ENCODE assay signal across 10 mouse cellular contexts in the genomic region with DNA sequence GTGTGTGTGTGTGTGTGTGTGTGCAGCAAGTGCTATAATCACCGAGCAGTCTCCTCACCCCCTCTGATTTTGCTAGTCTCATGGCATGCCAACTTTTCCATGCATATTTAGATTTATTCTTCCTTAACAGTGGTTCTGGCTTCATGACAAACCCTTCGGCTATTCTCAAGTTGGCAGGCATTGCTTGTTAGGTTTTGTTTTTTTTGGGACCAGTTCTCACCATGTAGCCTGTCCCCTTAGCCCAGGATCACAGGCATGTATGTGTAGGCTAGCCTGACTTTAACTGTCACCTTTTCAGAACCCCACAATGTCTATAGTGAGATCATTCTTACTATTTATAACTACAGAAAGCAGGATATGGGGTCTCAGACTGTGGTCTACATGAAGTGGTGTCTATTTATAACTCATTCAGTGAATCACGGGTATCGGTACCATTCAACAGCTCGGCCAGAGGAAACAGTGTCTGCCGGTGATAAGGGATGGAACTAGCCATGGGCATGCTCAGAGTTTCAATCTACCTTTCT.
A peak's percentile ranks its signal among the peaks of the same experiment; 100 is the strongest.
DNase-seq lines count a peak whose midpoint lies in the region; ATAC-seq and TF ChIP-seq lines count a peak whose summit lies in the region.
"Had no signal": no experiment of that assay in that cellular context is flagged by ENCODE, and none has a peak within 500 bp of the region (broad histone marks: within the 10 kb centered on the region; RNA-seq: fewer than 3 reads in every experiment).

No protein-coding gene starts in this region.

- H3K4me3 ChIP-seq in heart, embryonic 15.5 days, result no peak overlapping the region
- H3K4me3 ChIP-seq in lung, embryonic 15.5 days, result no peak overlapping the region
- H3K4me3 ChIP-seq in lung, adult 2 months (replicated peaks; ENCODE audit: extremely low read depth, low read depth, low read length), result no peak overlapping the region
- no peak overlapping the region for H3K4me3 ChIP-seq in embryonic facial prominence, embryonic 15.5 days (replicated peaks)
- H3K4me3 ChIP-seq in stomach, postnatal 0 days (ENCODE audit: low read depth, low read length), result no peak overlapping the region

- peak overlapping the region; percentile 9; the same call in 1 of the 2 replicates for H3K4me2 ChIP-seq in heart, embryonic 15.5 days
- no peak overlapping the region for H3K4me2 ChIP-seq in lung, embryonic 15.5 days
- H3K4me2 ChIP-seq in embryonic facial prominence, embryonic 15.5 days (replicated peaks), result no peak overlapping the region
- no peak overlapping the region for H3K4me2 ChIP-seq in stomach, postnatal 0 days (replicated peaks; ENCODE audit: low read depth)

- no peaks in the 10 kb centered on the region for H3K36me3 ChIP-seq in heart, embryonic 15.5 days
- H3K36me3 ChIP-seq in lung, embryonic 15.5 days, result no peaks in the 10 kb centered on the region
- H3K36me3 ChIP-seq in embryonic facial prominence, embryonic 15.5 days, result no peaks in the 10 kb centered on the region
- H3K36me3 ChIP-seq in stomach, postnatal 0 days (ENCODE audit: control insufficient read depth, insufficient read depth, low read length), result no peaks in the 10 kb centered on the region

- no peak for TF ChIP-seq POLR2A in lung, adult 2 months (IDR thresholded peaks at IDR 0.05; ENCODE audit: borderline replicate concordance, extremely low read depth, low read depth, low read length)

- no peaks in the 10 kb centered on the region for H3K9me3 ChIP-seq in heart, embryonic 15.5 days (replicated peaks)
- no peaks in the 10 kb centered on the region for H3K9me3 ChIP-seq in lung, embryonic 15.5 days
- H3K9me3 ChIP-seq in embryonic facial prominence, embryonic 15.5 days (replicated peaks), result no peaks in the 10 kb centered on the region
- no peaks in the 10 kb centered on the region for H3K9me3 ChIP-seq in stomach, postnatal 0 days (ENCODE audit: control insufficient read depth, low read length)

- no peak for TF ChIP-seq EP300 in stomach, postnatal 0 days (optimal IDR thresholded peaks at IDR 0.05)

- H3K27me3 ChIP-seq in heart, embryonic 15.5 days, result no peaks in the 10 kb centered on the region
- H3K27me3 ChIP-seq in lung, embryonic 15.5 days, result no peaks in the 10 kb centered on the region
- H3K27me3 ChIP-seq in embryonic facial prominence, embryonic 15.5 days, result no peaks in the 10 kb centered on the region
- no peaks in the 10 kb centered on the region for H3K27me3 ChIP-seq in stomach, postnatal 0 days (ENCODE audit: control insufficient read depth, insufficient read depth, low read length)

- WGBS in heart, embryonic 15.5 days, result 15% methylated on average over 6 of the region's 6 CpGs
- WGBS in lung, embryonic 15.5 days, result 47% methylated on average over 6 of the region's 6 CpGs
- 15% methylated on average over 6 of the region's 6 CpGs for WGBS in lung, adult 2 months
- WGBS in embryonic facial prominence, embryonic 15.5 days, result 41% methylated on average over 6 of the region's 6 CpGs
- 57% methylated on average over 6 of the region's 6 CpGs for WGBS in stomach, postnatal 0 days

- ATAC-seq in heart, embryonic 15.5 days (replicated peaks; ENCODE audit: insufficient number of reproducible peaks, insufficient read depth, low FRiP score, low read depth), result peak; percentile 76
- ATAC-seq in lung, embryonic 15.5 days (ENCODE audit: borderline replicate concordance, extremely low read depth, low FRiP score, low TSS enrichment), result peak; percentile 28; the same call in 1 of the 2 replicates
- ATAC-seq in embryonic facial prominence, embryonic 15.5 days (ENCODE audit: insufficient number of reproducible peaks, low FRiP score, low TSS enrichment, low read depth), result 0 out of 2 replicates have a peak, but pooled peaks have one; percentile 27
- ATAC-seq in stomach, postnatal 0 days (ENCODE audit: low FRiP score, low TSS enrichment), result peak; percentile 7; the same call in 1 of the 2 replicates

- DNase-seq in heart, postnatal 14 days, result no peak
- DNase-seq in lung, adult 2 months, result no peak
- no peak for DNase-seq in stomach, postnatal 0 days (ENCODE audit: low spot score)
- DNase-seq in urinary bladder, postnatal 25 days (ENCODE audit: low spot score), result no peak
- DNase-seq in layer of hippocampus, postnatal 25 days (ENCODE audit: extremely low spot score in 1 of 2, low spot score in 1 of 2), result no peak
- DNase-seq: adrenal gland, postnatal 14 days; thymus, adult 18-20 months had no signal

- no peak overlapping the region for H3K9ac ChIP-seq in heart, embryonic 15.5 days
- H3K9ac ChIP-seq in lung, embryonic 15.5 days, result no peak overlapping the region
- no peak overlapping the region for H3K9ac ChIP-seq in embryonic facial prominence, embryonic 15.5 days
- H3K9ac ChIP-seq in stomach, postnatal 0 days (ENCODE audit: low read length), result no peak overlapping the region

- H3K4me1 ChIP-seq in heart, embryonic 15.5 days (replicated peaks), result peaks cover 38% of the 10 kb centered on the region
- H3K4me1 ChIP-seq in lung, embryonic 15.5 days, result peaks cover 27% of the 10 kb centered on the region; the same call in 1 of the 2 replicates
- no peaks in the 10 kb centered on the region; the same call in 1 of the 2 replicates for H3K4me1 ChIP-seq in lung, adult 2 months (ENCODE audit: control insufficient read depth, insufficient read depth, low read length)
- peaks cover 27% of the 10 kb centered on the region for H3K4me1 ChIP-seq in embryonic facial prominence, embryonic 15.5 days
- no peaks in the 10 kb centered on the region for H3K4me1 ChIP-seq in stomach, postnatal 0 days (replicated peaks; ENCODE audit: control insufficient read depth, insufficient read depth)

- TF ChIP-seq CTCF in lung, adult 2 months (IDR thresholded peaks at IDR 0.05; ENCODE audit: insufficient read depth, low read length), result no peak
- no peak for TF ChIP-seq CTCF in stomach, postnatal 0 days (IDR thresholded peaks at IDR 0.05; ENCODE audit: low read depth)

- peak overlapping the region; percentile 75 for H3K27ac ChIP-seq in heart, embryonic 15.5 days
- no peak overlapping the region for H3K27ac ChIP-seq in lung, embryonic 15.5 days
- no peak overlapping the region for H3K27ac ChIP-seq in embryonic facial prominence, embryonic 15.5 days (replicated peaks)
- no peak overlapping the region for H3K27ac ChIP-seq in stomach, postnatal 0 days (replicated peaks)

- intact Hi-C loops in heart, postnatal 14 days (cut with DNase I), result no loop called here

Comparison
In these comparisons a context has a peak if more than half of its experiments do, and no peak if none do; other contexts are left out.
1. ATAC-seq: peak in every context shown above with its lines; median percentile 76 in heart, embryonic 15.5 days; 28 in lung, embryonic 15.5 days; 27 in embryonic facial prominence, embryonic 15.5 days; 7 in stomach, postnatal 0 days.